Mouse (Mus musculus): ENCODE results near the gene Ece1.

DNA sequence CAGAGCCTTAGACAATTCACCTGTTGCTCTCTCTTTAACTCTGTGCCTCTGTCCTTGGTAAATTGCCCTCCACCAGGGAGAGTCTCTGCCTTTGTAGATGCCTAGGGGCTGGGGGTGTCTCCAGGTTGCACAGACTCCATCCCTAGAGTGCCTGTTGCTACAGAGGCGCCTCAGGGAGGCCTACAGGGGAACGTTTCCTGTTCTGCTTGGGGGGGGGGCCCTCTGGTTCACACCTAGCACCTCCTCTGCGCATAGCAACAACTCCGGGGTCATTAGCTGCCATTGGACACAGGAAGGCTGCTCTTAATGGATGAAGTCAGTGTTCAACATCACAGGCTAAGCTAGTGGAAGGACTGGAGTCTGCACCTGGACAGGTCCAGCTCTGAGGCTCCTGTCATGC, 12.8 kb downstream of the Ece1 start:
- no peak for TF ChIP-seq ZNF384 (IDR thresholded peaks at IDR 0.05; ENCODE audit: low read depth, low read length)
- TF ChIP-seq HCFC1 (IDR thresholded peaks at IDR 0.05; ENCODE audit: borderline replicate concordance, insufficient read depth, low read length): no peak
- no peak for TF ChIP-seq CHD2 (IDR thresholded peaks at IDR 0.05; ENCODE audit: low read depth, low read length)
